Mouse (Mus musculus) G1E (cell line): Measurements from ENCODE around the gene Cdc27. TPM values are rescaled to one million over a fixed set of nuclear protein-coding genes. Genes with fewer than 3 reads are reported as not detected.

Experiments used
- ATAC-seq: 2 replicates; pipeline ENCODE4 v1.8.0; 2016; ENCODE audit warnings: mild to moderate bottlenecking; ENCODE audit not compliant: insufficient number of reproducible peaks, poor library complexity, low FRiP score, severe bottlenecking; ENCODE audit errors: extremely low read depth
- DNase-seq: peaks from one replicate; pipeline ENCODE4 v3.0.0; 2012; ENCODE audit warnings: low spot score
- H3K27me3 ChIP-seq: 2 replicates; pipeline ENCODE4 v1.6.1; 2012; ENCODE audit warnings: mild to moderate bottlenecking, low read length, inconsistent platforms; ENCODE audit not compliant: insufficient read depth
- H3K36me3 ChIP-seq: replicated peaks from 2 replicates; pipeline ENCODE3; 2012; ENCODE audit warnings: mild to moderate bottlenecking, inconsistent platforms
- H3K4me1 ChIP-seq: 2 replicates; pipeline ENCODE4 v1.6.1; 2012; ENCODE audit warnings: low read depth, low read length, inconsistent platforms, mixed read lengths; ENCODE audit not compliant: insufficient read depth
- H3K4me3 ChIP-seq: 2 replicates; pipeline ENCODE4 v1.5.1; 2012; ENCODE audit warnings: low read depth, mild to moderate bottlenecking, inconsistent platforms, low read length, moderate library complexity, mixed read lengths
- H3K9me3 ChIP-seq: replicated peaks from 2 replicates; pipeline ENCODE4 v1.6.1; 2012; ENCODE audit warnings: inconsistent platforms
- CTCF ChIP-seq: IDR thresholded peaks from 2 replicates; pipeline ENCODE4 v1.5.1; 2012; ENCODE audit warnings: low read depth, low read length, inconsistent platforms, mixed read lengths
- GATA1 ChIP-seq: IDR thresholded peaks from 2 replicates; pipeline ENCODE4 v1.6.1; 2012; ENCODE audit warnings: borderline replicate concordance, low read length, inconsistent platforms, mixed read lengths
- GATA2 ChIP-seq: IDR thresholded peaks from 2 replicates; pipeline ENCODE4 v1.6.1; 2012; ENCODE audit warnings: low read depth, low read length, inconsistent platforms, borderline replicate concordance
- POLR2AphosphoS5 ChIP-seq: IDR thresholded peaks from 2 replicates; pipeline ENCODE4 v1.6.1; 2012; ENCODE audit warnings: low read depth, low read length, inconsistent platforms; ENCODE audit not compliant: insufficient replicate concordance
- TAL1 ChIP-seq: conservative IDR thresholded peaks from 2 replicates; pipeline ENCODE4 v1.6.1; 2012; ENCODE audit warnings: low read depth, low read length, inconsistent platforms, mixed read lengths
- polyA plus RNA-seq: library from polyadenylated mRNA; stranded (reverse); fragments of >175 nt; gene quantifications from 2 replicates; pipeline ENCODE4 v1.2.3, GENCODE M21; 2012
- total RNA-seq, 2 experiments: library from RNA; stranded (forward) in 1 of 2; stranded (reverse) in 1 of 2; fragments of 200-1000 nt in 1 of 2; fragments of >200 nt in 1 of 2; fragmentation: Nextera tagmentation in 1 of 2; gene quantifications; 2 replicates each; pipeline ENCODE4 v1.2.3; 2014 to 2017

Gene Cdc27
- total and polyA plus RNA-seq, 3 experiments = 5.3 to 158 (median 61.8) TPM

DNA sequence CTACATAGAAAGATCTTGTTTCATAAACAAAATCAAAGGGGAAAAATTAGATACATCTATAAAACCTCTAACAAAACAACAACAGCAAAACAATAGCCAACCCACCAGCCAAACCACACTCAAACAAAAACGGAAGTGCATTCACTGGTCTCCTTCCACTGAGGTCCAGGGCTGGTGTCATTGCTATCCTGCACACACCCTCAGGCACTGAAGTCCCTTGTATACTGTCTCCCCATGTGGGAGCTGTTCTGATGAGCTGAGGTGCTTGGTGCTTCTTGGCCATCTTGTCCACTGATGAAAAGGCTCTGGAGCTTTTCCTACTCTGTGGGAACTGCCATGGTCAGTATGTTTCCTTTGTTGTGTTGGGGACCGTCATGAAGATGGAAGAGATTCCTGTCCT lies 38.1 kb upstream of the Cdc27 start:
- no peaks in the 10 kb centered on the region for H3K9me3 ChIP-seq
- no peak overlapping the region for H3K4me3 ChIP-seq
- DNase-seq (no peak), ATAC-seq (no peak)
- no peaks in the 10 kb centered on the region for H3K36me3 ChIP-seq
- H3K27me3 ChIP-seq = peaks cover 40% of the 10 kb centered on the region
- no peak for TF ChIP-seq POLR2AphosphoS5
- no peak for TF ChIP-seq GATA2
- TF ChIP-seq GATA1 = no peak
- TF ChIP-seq CTCF = no peak
- TF ChIP-seq TAL1 = no peak
- H3K4me1 ChIP-seq = peaks cover 26% of the 10 kb centered on the region

- Histone ChIP-seq H3K36me3 (no peaks in the 10 kb centered on the region), H3K9me3 (no peaks in the 10 kb centered on the region), H3K4me3 (no peak overlapping the region), H3K4me1 (peaks cover 26% of the 10 kb centered on the region), H3K27me3 (peaks cover 36% of the 10 kb centered on the region)
- TF ChIP-seq TAL1 (no peak), POLR2AphosphoS5 (no peak), GATA2 (no peak), CTCF (no peak), GATA1 (no peak)
- ATAC-seq (no peak), DNase-seq (no peak)
Measured at GRCm38 (mm10) chr11:104587904-104588303, 37.5 kb upstream of the Cdc27 start.

DNA sequence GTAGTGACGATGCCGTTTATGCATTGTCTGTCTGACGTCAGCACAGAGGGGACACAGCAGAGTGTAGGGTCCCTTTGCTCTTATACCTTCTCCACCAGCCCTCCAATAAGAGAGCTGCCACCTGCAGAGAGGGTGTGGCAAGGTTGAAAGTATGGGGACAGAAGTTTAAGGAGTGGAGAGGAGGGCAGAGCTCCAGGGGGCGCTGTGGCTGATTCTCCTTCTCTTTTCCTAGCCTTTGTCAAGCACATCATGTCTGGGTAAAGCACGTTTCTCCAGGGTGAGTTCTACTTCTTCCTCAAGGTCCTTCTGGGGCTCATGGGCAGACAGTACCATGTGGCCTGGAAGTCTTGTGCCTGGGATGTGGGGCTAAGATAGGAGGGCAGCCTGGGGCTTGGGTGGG lies 35.1 kb upstream of the Cdc27 start:
- TF ChIP-seq CTCF (no peak), TAL1 (no peak), GATA2 (no peak), GATA1 (no peak), POLR2AphosphoS5 (no peak)
- DNase-seq = no peak
- H3K36me3 ChIP-seq = no peaks in the 10 kb centered on the region
- H3K4me3 ChIP-seq = no peak overlapping the region
- peaks cover 12% of the 10 kb centered on the region for H3K4me1 ChIP-seq
- H3K27me3 ChIP-seq = peaks cover 26% of the 10 kb centered on the region
- no peak for ATAC-seq
- no peaks in the 10 kb centered on the region for H3K9me3 ChIP-seq

- Histone ChIP-seq H3K4me3 (no peak overlapping the region), H3K36me3 (no peaks in the 10 kb centered on the region), H3K27me3 (peaks cover 36% of the 10 kb centered on the region), H3K9me3 (no peaks in the 10 kb centered on the region), H3K4me1 (no peaks in the 10 kb centered on the region)
- no peak for ATAC-seq
- DNase-seq = no peak
- TF ChIP-seq GATA1 = no peak
- TF ChIP-seq GATA2 = no peak
- no peak for TF ChIP-seq TAL1
- no peak for TF ChIP-seq POLR2AphosphoS5
- TF ChIP-seq CTCF = no peak
Measured at GRCm38 (mm10) chr11:104582630-104583364, 32.4 kb upstream of the Cdc27 start.

GRCm38 (mm10) chr11:104582308-104582606 lies 31.8 kb upstream of the Cdc27 start:
- ATAC-seq (no peak), DNase-seq (no peak)
- no peaks in the 10 kb centered on the region for H3K36me3 ChIP-seq
- H3K9me3 ChIP-seq = no peaks in the 10 kb centered on the region
- TF ChIP-seq TAL1 (no peak), CTCF (no peak), POLR2AphosphoS5 (no peak)
- no peaks in the 10 kb centered on the region for H3K4me1 ChIP-seq
- H3K4me3 ChIP-seq = no peak overlapping the region
- H3K27me3 ChIP-seq = peaks cover 39% of the 10 kb centered on the region

DNA sequence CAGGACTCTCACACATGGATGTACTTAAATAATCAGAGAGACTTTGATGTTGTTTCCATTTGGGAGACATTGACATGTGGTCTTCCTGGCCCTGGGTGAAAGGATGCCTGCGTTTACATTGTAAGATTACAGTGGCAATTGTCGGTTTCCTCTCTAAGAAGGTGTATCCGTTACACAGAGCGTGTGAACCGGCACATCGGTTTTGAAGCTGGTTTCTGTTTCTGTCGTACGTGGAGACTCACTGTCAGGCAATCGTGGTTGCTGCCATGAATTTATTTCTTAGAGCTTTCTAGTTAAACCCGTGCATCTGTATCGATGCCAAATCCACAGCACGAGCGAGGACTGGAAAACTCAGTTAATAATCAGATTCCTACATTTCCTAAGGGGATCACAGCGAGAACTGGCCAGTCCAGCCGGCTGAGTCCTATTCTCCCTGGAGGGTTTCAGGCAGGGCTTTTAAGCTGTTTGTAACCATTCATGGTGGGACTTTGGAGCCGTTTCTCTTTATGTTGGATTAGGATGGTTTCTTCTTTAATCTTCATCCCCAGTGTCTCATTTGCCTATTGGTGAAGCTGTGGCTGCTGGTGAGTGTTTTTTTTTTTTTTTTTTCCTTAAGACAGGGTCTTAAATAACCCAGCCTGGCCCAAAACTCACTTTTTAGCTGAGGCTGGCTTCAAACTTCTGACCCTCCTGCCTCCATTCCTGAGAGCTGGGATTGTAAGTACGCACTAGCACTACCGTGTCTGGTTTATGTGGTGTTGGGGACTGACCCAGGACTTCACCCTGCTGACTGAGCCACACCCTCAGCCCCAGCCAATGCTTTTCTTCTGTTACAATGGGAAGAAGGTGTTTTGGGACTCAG lies 31.3 kb upstream of the Cdc27 start:
- Histone ChIP-seq H3K9me3 (no peaks in the 10 kb centered on the region), H3K4me3 (no peak overlapping the region), H3K36me3 (no peaks in the 10 kb centered on the region), H3K4me1 (no peaks in the 10 kb centered on the region), H3K27me3 (peaks cover 40% of the 10 kb centered on the region)
- TF ChIP-seq CTCF (no peak), GATA2 (no peak), POLR2AphosphoS5 (no peak), TAL1 (no peak), GATA1 (no peak)
- DNase-seq (no peak), ATAC-seq (no peak)
